Mouse (Mus musculus) midbrain, embryonic 13.5 days (tissue): ENCODE measurements at regions not wholly inside any gene's neighbourhood (a gene's known extent, or its start where the extent isn't known, plus 50 kb on each side); places are given as distances from the start of the nearest gene placed in this dataset.

Source experiments
- ATAC-seq: fragments of 200-750 bp; cut with Nextera tagmentation; 2 replicates; pipeline ENCODE4 v1.8.0; 2017; ENCODE audit warnings: mild to moderate bottlenecking, moderate TSS enrichment, moderate library complexity
- H3K27ac ChIP-seq: fragments of 300-500 bp; sonication (generic); 2 replicates; pipeline ENCODE4 v1.5.1; 2015; ENCODE audit warnings: inconsistent platforms, mild to moderate bottlenecking, moderate library complexity
- H3K27me3 ChIP-seq: fragments of 300-500 bp; sonication (generic); 2 replicates; pipeline ENCODE4 v1.6.1; 2015; ENCODE audit warnings: mild to moderate bottlenecking, inconsistent platforms
- H3K36me3 ChIP-seq: fragments of 300-500 bp; sonication (generic); 2 replicates; pipeline ENCODE4 v1.6.1; 2015; ENCODE audit warnings: mild to moderate bottlenecking, inconsistent platforms
- H3K4me1 ChIP-seq: fragments of 300-500 bp; sonication (generic); replicated peaks from 2 replicates; pipeline ENCODE4 v1.6.1; 2015; ENCODE audit warnings: inconsistent platforms
- H3K4me2 ChIP-seq: fragments of 300-500 bp; sonication (generic); replicated peaks from 2 replicates; pipeline ENCODE4 v1.6.1; 2015; ENCODE audit warnings: moderate library complexity, mild to moderate bottlenecking, inconsistent platforms
- H3K4me3 ChIP-seq: fragments of 300-500 bp; sonication (generic); replicated peaks from 2 replicates; pipeline ENCODE4 v1.5.1; 2015; ENCODE audit warnings: mild to moderate bottlenecking, inconsistent platforms
- H3K9ac ChIP-seq: fragments of 300-500 bp; sonication (generic); replicated peaks from 2 replicates; pipeline ENCODE4 v1.6.1; 2015; ENCODE audit warnings: mild to moderate bottlenecking, inconsistent platforms
- H3K9me3 ChIP-seq: fragments of 300-500 bp; sonication (generic); 2 replicates; pipeline ENCODE4 v1.6.1; 2016; ENCODE audit warnings: mild to moderate bottlenecking, inconsistent platforms
- WGBS: fragments of 180-500 bp; shearing (Covaris S2); methylation state at CpG from one replicate; pipeline ENCODE4 v1.1.7; 2015; 5-methylcytosine and 5-hydroxymethylcytosine counted together

DNA sequence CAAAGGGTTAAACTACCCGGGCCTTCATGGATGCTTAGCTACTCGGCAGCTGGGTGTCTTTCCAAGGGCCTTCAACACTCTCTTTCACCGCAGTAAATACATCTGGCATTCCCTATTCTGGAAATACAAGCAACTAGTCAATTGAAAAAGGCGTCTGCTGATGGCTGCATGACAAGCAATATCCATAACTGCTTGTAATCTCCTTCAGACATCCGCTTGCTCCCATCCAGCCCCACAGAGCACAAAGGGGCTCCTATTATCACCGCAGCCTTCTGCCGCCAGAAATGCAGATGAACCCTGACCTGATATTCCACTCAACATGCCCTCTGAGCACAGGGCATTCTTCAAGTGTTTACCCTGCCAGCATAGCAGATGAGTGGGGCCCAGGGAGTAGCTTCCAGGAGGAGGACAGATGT, 325.7 kb upstream of the 4931429L15Rik start:
- H3K4me2 ChIP-seq, result no peak overlapping the region
- no peaks in the 10 kb centered on the region for H3K36me3 ChIP-seq
- H3K9ac ChIP-seq, result no peak overlapping the region
- no peaks in the 10 kb centered on the region for H3K27me3 ChIP-seq
- H3K4me1 ChIP-seq, result peaks cover 41% of the 10 kb centered on the region
- ATAC-seq, result 0 out of 2 replicates have a peak, but pooled peaks have one; percentile 38
- WGBS, result 9% methylated on average over 7 of the region's 7 CpGs
- H3K9me3 ChIP-seq, result no peaks in the 10 kb centered on the region
- peak overlapping the region; percentile 12 for H3K27ac ChIP-seq
- no peak overlapping the region for H3K4me3 ChIP-seq

DNA sequence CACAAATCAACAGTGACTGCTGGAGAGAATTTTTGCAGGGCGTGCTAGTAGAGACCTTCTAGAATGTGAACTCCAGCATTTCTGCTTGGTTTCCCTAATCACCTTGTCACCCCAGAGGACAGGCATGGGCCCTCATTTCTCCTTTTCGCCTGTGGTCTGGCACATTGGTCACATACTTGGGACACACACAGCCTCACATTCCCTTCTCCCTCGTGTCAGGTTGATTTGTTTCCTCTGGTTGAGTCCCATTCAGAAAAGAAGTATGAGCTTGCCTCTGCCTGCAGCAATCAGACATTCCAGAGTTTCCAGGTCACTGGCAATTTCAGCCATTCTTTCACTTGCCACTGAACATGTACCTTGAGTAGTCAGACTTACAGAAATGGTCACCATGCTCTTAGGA, 323.8 kb upstream of the 4931429L15Rik start:
- Histone ChIP-seq H3K36me3 (no peaks in the 10 kb centered on the region), H3K27me3 (no peaks in the 10 kb centered on the region), H3K9ac (no peak overlapping the region), H3K27ac (no peak overlapping the region), H3K4me3 (no peak overlapping the region), H3K4me2 (no peak overlapping the region), H3K4me1 (peaks cover 37% of the 10 kb centered on the region), H3K9me3 (no peaks in the 10 kb centered on the region)
- ATAC-seq, result no peak
- WGBS, result 64% methylated on average over 3 of the region's 3 CpGs

DNA sequence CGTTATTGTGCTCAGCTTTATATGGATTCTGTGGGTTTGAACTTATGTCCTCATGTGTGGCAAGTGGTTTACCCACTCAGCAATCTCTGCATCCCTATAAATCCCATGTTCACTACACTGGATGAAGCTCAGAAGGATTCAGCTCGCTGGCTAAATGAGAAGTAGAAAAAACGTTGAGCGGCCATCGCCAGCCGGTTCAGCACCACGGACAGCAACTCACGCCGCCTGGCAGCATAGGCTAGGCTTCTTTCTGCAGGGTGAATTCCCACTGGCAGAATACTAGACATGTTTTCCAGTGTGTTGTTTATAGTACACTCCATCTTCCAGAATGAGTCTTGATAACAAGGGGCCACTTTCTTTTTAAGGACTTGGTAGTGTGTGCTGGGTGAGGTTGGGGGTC, 322.9 kb upstream of the 4931429L15Rik start:
- H3K9ac ChIP-seq, result no peak overlapping the region
- H3K27me3 ChIP-seq, result no peaks in the 10 kb centered on the region
- H3K36me3 ChIP-seq, result no peaks in the 10 kb centered on the region
- H3K27ac ChIP-seq, result no peak overlapping the region
- H3K9me3 ChIP-seq, result no peaks in the 10 kb centered on the region
- no peak overlapping the region for H3K4me2 ChIP-seq
- 4% methylated on average over 9 of the region's 9 CpGs for WGBS
- peaks cover 34% of the 10 kb centered on the region for H3K4me1 ChIP-seq
- ATAC-seq, result no peak
- H3K4me3 ChIP-seq, result no peak overlapping the region

DNA sequence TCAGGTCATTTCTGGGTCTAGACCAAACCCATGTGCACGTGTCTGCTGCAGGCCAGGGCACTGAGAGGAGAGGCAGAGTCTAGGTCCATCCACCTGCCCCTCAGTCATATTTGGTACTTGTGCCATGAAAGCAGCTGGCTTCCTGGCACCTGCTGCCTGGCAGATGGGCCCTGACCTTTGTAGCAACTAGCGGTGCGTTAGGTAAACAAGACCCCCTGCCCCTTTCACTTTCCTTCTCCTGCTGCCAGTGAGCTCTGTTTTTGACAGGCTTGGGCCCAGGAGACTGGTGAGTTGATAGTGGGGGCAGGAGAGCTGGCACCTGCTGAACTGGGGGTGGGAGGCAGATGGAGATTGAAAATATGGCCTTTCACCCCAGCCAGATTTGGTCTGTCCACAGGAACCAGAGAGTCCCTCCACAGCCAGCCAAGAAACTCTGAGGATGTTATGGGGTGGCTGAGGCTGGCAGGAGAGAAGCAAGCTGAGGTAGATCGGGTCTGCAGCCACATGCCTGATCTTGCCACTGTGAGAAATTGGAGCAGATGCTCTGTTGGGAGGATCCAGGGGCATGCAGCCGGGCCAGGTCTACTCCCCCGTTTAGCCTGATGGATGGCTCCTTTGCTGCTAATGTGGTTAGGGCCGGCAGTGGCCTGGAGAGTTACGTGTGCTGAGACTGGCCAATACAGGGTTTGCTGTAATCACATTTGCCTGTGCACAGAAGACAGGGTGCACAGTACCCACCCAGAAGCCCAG, 316.6 kb upstream of the 4931429L15Rik start:
- Histone ChIP-seq H3K4me3 (no peak overlapping the region), H3K4me2 (no peak overlapping the region), H3K36me3 (no peaks in the 10 kb centered on the region), H3K9me3 (no peaks in the 10 kb centered on the region), H3K4me1 (0 out of 2 replicates have a peak, but pooled peaks cover 2% of the 10 kb centered on the region), H3K27me3 (no peaks in the 10 kb centered on the region), H3K9ac (no peak overlapping the region), H3K27ac (no peak overlapping the region)
- ATAC-seq, result no peak
- WGBS, result 68% methylated on average over 8 of the region's 8 CpGs

DNA sequence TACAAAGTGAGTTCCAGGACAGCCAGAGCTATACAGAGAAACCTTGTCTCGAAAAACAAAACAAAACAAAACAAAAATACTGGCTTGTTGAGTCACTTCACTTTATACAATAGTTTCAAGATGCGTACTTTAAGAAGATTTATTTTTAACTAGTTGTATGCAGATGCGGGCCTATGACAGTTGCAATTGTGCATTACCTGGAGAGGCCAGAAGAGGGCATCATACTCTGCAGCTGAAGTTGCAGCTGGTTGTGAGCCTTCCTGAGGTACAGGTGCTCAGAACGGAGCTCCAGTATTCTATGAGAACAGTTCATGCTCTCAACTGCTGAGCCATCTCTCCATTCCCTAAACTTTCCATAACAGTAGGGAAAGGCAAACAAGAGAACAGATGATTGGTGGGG, 314.2 kb upstream of the 4931429L15Rik start:
- Histone ChIP-seq H3K4me1 (0 out of 2 replicates have a peak, but pooled peaks cover 2% of the 10 kb centered on the region), H3K9ac (no peak overlapping the region), H3K27ac (no peak overlapping the region), H3K36me3 (no peaks in the 10 kb centered on the region), H3K4me2 (no peak overlapping the region), H3K9me3 (no peaks in the 10 kb centered on the region), H3K27me3 (no peaks in the 10 kb centered on the region), H3K4me3 (no peak overlapping the region)
- 83% methylated on average over 4 of the region's 4 CpGs for WGBS
- no peak for ATAC-seq

DNA sequence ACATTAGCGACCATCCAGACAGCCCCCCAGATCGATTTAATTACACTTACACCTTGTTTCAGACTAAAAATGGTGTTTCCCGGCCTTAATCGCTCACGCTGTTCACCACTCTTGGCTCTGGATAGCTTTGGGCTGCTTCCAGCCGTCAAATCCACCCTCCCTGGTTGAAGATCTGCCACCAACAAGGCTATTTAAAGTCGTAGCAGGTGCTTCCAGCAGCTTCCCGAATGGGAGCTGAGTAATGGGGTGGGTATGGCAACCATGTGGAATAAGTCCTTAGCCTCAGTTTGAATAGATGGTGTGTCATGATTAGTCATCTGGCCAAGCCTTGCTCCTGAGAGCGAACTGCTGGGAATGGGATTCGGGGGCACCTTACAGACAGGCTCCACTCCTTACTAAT, 312.8 kb upstream of the 4931429L15Rik start:
- no peak for ATAC-seq
- Histone ChIP-seq H3K9ac (no peak overlapping the region), H3K4me1 (0 out of 2 replicates have a peak, but pooled peaks cover 2% of the 10 kb centered on the region), H3K4me3 (no peak overlapping the region), H3K4me2 (no peak overlapping the region), H3K27me3 (no peaks in the 10 kb centered on the region), H3K27ac (no peak overlapping the region), H3K36me3 (no peaks in the 10 kb centered on the region), H3K9me3 (no peaks in the 10 kb centered on the region)
- WGBS, result 79% methylated on average over 10 of the region's 10 CpGs

DNA sequence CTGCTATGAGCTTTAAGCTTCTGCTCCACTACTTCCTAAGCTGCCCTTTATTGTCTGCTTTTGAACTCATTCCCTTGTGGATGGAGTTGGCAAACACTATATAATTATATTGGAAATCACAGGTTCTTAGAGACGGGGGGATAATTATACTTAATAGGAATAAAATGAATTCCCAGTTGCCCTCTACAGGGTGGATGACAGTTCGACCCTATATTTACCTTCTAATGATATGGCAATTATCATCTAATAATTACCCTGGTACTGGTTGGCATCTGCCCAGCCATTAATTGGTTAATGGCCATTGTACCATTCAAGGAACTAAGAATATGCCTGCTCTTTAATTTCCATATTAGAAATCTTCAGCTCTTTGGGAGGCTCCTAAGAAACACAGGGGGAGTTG, 302.5 kb upstream of the 4931429L15Rik start:
- H3K27ac ChIP-seq, result no peak overlapping the region
- H3K27me3 ChIP-seq, result no peaks in the 10 kb centered on the region
- H3K9ac ChIP-seq, result no peak overlapping the region
- no peaks in the 10 kb centered on the region for H3K36me3 ChIP-seq
- H3K4me2 ChIP-seq, result no peak overlapping the region
- H3K4me1 ChIP-seq, result no peaks in the 10 kb centered on the region
- WGBS, result 72% methylated on average over 2 of the region's 2 CpGs
- no peak for ATAC-seq
- no peaks in the 10 kb centered on the region for H3K9me3 ChIP-seq
- H3K4me3 ChIP-seq, result no peak overlapping the region

DNA sequence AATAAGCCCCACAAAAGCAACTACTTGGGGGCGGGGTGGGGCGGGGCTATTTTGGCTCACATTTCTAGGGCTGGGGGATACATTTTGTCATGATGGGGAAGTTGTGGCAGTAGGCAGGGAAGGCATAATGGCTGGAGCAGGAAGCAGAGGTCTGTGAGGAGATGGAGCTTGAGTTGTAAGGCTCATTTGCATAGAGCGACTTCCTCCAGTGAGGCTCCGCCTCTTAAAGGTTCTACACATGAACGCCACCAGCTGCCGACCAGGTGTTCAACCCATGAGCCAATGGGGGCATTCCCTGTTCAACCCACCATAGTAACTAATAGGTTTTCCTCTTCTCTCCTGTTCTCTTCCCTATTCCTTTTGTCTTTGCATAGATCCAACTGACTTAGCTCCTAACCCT, 302.1 kb upstream of the 4931429L15Rik start:
- Histone ChIP-seq H3K36me3 (no peaks in the 10 kb centered on the region), H3K4me1 (no peaks in the 10 kb centered on the region), H3K4me3 (no peak overlapping the region), H3K4me2 (no peak overlapping the region), H3K27me3 (no peaks in the 10 kb centered on the region), H3K9ac (no peak overlapping the region), H3K27ac (no peak overlapping the region), H3K9me3 (no peaks in the 10 kb centered on the region)
- no peak for ATAC-seq
- WGBS, result 93% methylated on average over 6 of the region's 6 CpGs

DNA sequence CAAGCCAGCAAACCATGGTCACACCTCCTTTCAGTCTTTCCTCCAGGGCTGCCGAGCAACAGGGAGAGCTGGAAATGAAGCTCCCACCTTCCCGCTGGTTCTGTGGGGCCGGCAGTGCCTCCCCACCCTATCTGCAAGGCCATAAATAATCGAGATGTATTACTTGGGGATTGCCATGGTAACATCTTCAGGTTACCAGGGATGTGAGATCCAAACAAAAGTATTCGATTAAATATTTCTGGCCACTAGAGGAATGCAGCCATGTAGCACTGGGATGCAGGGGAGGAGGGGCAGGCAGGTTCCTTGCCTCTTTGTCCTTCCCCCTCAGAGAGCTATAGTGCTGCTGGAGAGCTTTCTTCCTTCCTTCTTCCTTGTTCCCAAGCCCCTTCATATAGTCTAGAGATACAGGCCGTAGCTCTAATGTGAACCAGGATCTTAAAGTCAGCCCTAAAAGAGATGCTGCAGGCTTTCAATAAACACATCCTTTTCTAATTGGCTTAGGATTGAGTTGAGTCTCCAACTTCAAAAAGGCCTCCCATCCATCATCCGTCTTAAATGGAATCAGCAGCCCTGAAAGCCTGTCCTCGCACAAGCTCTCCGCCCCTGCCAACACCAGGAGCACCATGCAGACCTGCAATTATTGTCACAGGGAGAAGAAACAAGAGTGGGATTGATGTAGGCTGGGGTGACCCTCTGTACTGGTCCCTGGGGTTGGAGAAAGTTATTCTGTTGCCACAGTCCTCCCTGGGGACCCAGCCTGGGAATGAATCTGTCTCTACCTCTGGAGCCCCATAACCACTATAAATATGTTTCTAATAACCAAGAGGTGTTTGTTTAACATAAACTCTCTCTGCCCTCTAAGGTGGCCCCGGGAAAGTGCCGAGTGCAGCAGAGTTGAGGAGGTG, 290.6 kb upstream of the 4931429L15Rik start:
- ATAC-seq, result peak; percentile 60; the same call in 1 of the 2 replicates

DNA sequence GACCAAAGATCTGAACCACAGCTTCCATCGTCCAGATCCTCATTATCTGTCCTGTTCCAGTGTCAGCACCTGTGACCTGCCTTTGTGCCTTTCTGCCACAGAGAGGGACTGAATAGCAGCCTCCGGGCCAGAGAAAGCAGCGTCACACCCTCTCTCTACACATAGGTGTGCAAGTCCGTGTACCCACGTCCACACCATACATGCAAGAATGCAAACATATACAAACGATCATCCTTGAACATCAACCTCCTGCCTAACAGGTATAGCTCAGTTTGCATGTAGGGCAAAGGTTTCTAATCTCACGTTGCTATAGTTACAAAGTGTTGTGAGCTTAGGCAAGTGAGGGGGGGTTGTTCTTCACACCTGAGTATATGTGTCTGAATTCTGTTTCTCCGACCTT, 288.9 kb upstream of the 4931429L15Rik start:
- WGBS, result 85% methylated on average over 8 of the region's 8 CpGs
- Histone ChIP-seq H3K4me1 (peaks cover 26% of the 10 kb centered on the region), H3K27me3 (no peaks in the 10 kb centered on the region), H3K27ac (no peak overlapping the region), H3K9me3 (no peaks in the 10 kb centered on the region), H3K36me3 (no peaks in the 10 kb centered on the region), H3K9ac (no peak overlapping the region), H3K4me2 (no peak overlapping the region), H3K4me3 (no peak overlapping the region)
- no peak for ATAC-seq

More for the DNA sequence above, 290.6 kb upstream of the 4931429L15Rik start:
- H3K4me1 ChIP-seq, result peaks cover 26% of the 10 kb centered on the region
- H3K4me3 ChIP-seq, result no peak overlapping the region
- H3K27me3 ChIP-seq, result no peaks in the 10 kb centered on the region
- WGBS, result 23% methylated on average over 11 of the region's 11 CpGs
- H3K27ac ChIP-seq, result peak overlapping the region; percentile 36
- no peaks in the 10 kb centered on the region for H3K9me3 ChIP-seq
- no peak overlapping the region for H3K9ac ChIP-seq
- H3K4me2 ChIP-seq, result no peak overlapping the region
- H3K36me3 ChIP-seq, result no peaks in the 10 kb centered on the region

DNA sequence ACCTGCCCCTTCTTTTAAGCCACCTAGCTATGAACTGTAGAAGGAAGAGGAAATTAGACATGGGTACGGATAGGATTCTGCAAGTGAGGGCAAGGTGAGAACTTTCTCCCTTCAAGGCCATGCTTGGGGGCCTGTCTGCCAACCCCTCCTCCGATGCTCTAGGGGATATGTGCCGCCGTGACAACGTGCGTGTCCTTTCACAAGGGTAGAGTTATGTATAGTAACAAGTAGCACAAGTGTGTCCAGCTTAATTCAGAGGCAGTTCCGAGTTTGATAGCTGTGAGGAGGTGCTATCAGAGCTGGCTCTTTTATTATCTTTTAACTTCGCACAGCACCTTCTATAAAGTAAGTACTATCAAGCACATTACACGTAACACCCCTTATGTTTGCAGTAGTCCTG, 281.0 kb upstream of the 4931429L15Rik start:
- no peaks in the 10 kb centered on the region for H3K27me3 ChIP-seq
- H3K4me3 ChIP-seq, result no peak overlapping the region
- no peaks in the 10 kb centered on the region for H3K36me3 ChIP-seq
- peak overlapping the region; percentile 45; the same call in 1 of the 2 replicates for H3K27ac ChIP-seq
- peaks cover 30% of the 10 kb centered on the region for H3K4me1 ChIP-seq
- no peaks in the 10 kb centered on the region for H3K9me3 ChIP-seq
- 92% methylated on average over 9 of the region's 9 CpGs for WGBS
- no peak overlapping the region for H3K9ac ChIP-seq
- ATAC-seq, result no peak
- H3K4me2 ChIP-seq, result no peak overlapping the region
